Comparison of ENCODE assay signal across 12 mouse cellular contexts in genomic region chr7:5972546-5972945, GRCm38 (mm10). TPM values are rescaled to one million over a fixed set of nuclear protein-coding genes. Genes with fewer than 3 reads are reported as not detected.
"Had no signal": no experiment of that assay in that cellular context is flagged by ENCODE, and none has a peak within 500 bp of the region (broad histone marks: within the 10 kb centered on the region; RNA-seq: fewer than 3 reads in every experiment).

No protein-coding gene starts in this region.

RNA-seq across cellular contexts. Expression of gene Vmn1r65, which starts 38.3 kb away (rescaled TPM):
- polyA plus RNA-seq: neural tube, embryonic 13.5 days; neural tube, embryonic 14.5 days; neural tube, embryonic 15.5 days; small intestine, adult 2 months; spleen, adult 2 months; stomach, embryonic 14.5 days; stomach, embryonic 15.5 days; stomach, embryonic 16.5 days; stomach, postnatal 0 days; thymus, adult 2 months; thymus, postnatal 0 days; urinary bladder, adult 2 months had no signal
